Mouse (Mus musculus) adrenal gland, postnatal 4 days (tissue): ENCODE measurements around the gene Slc1a3. TPM values are rescaled to one million over a fixed set of nuclear protein-coding genes. Genes with fewer than 3 reads are reported as not detected.
"Not testable (repeated sequence)": the region's sequence is repeated elsewhere in the genome, so short reads cannot be mapped to it uniquely, and the experiment has no call there.

ENCODE experiments used
- DNase-seq, 2 experiments: peaks; one replicate each; pipeline ENCODE4 v3.0.0; 2021 to 2022; ENCODE audit warnings: low spot score in 2 of 2, mixed read lengths in 2 of 2
- total RNA-seq, 2 experiments: library from RNA; stranded (reverse); gene quantifications; 2 replicates each; pipeline ENCODE4 v1.2.3; 2021

The Slc1a3 gene
- total RNA-seq, 2 experiments from 2014 or later = 8.1 to 11.4 TPM

DNA sequence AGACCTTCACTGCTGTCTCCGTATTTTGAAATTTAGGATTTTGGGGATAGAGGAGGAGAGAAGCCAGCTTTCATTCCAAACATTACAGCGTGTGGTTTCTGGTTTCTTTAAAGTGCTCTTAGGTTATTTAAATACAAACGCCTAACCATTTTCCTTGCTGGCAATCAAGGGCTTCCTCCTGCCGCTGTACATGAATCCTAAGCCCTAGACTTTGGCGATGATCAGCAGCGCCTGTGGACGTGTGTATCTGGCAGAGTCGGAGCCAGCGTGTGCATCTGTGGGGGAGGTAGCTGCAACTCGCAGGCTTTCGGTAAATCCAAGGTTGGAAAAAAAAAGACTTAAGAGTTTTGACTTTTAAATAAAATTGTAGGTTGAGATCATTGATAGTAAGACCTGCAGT, 986 bp downstream of the Slc1a3 start:
- no peak for DNase-seq

DNA sequence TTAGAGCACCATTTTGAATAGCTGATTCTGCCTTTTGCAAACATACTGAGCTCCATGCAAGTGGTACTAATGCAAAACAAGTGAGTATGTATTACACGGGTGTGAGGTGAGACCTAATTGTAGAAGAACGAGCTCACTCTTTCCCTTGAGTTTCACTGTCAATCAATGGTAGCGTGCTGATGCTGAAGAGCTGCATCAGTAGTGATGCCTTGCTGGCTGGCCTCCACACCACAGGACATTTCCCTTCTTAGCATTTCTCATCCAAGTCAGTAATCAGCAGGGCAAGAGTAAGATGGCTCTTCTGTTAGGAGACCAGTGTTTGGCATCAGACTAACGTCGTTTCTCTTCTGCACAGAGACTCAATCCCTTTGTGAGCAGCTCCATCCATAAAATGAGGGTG, 4.0 kb downstream of the Slc1a3 start:
- no peak for DNase-seq

DNA sequence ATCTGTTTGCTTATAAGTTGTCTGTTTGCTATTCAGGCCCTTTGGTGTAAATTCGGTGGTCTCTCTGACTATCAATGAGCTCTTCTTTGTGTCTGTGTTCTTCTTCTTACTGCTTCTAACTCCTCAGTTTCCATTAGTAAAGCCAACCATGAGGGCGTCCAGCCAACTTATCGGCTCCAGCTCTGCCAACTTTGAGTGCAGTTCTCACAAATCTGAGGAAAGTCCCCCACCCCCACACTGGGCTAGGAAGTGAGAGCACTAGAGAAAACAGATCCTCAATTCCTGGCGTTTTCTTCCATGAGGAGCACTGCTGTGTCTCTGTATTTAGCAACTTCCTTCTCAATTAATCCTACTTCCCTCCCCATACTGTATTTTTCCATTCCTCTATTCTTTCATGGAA, 4.4 kb downstream of the Slc1a3 start:
- DNase-seq = no peak

DNA sequence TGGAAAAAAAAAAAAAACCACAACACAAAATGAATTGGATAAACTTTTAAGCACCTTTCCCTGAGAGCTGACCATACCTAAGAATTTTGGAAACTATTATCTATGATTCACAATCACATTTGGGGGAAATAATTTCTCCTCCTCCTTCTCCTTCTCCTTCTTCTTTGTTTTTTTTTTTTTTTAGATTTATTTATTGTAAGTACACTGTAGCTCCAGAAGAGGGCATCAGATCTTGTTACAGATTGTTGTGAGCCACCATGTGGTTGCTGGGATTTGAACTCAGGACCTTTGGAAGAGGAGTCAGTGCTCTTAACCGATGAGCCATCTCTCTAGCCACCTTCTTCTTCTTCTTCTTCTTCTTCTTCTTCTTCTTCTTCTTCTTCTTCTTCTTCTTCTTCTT, 5.0 kb downstream of the Slc1a3 start:
- DNase-seq = not testable (repeated sequence)

DNA sequence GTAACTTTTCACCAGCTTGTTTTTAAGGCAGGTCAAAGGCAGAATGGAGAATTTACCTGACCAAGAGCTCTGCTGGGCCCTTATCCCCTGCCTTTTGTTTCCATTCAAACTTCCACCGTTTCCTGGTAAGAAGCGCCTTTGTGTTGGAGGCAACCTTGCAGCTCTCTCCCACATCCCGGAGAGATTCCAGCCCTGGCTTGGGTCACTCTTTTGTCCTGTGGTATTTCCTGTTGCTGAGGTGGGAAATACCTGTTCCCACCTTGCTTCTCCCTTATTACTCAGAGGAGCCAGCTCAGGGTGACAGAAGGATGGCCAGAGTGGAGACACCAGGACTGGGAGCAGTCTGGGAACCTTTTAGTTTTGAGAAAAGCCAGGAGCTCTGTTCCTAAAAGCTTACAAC, 12.6 kb downstream of the Slc1a3 start:
- DNase-seq = no peak

DNA sequence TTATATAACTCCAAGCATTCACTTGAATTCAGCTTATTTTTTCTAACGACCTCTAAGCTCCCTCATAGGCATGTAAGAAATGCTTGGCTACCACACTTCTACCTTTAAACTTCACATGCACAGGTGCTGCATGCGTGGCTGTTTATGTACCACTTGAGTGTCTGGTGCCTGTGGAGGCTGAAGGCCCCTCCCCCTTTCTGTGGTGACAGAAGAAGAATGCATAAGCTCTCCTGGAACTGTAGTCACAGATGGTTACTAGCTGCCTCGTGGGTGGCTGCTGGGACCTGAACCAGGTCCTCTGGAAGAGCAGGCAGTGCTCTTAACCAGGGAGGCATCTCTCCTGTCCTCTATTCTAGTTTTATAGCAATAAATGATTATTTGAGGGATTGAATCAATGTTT, 13.1 kb downstream of the Slc1a3 start:
- DNase-seq = no peak

DNA sequence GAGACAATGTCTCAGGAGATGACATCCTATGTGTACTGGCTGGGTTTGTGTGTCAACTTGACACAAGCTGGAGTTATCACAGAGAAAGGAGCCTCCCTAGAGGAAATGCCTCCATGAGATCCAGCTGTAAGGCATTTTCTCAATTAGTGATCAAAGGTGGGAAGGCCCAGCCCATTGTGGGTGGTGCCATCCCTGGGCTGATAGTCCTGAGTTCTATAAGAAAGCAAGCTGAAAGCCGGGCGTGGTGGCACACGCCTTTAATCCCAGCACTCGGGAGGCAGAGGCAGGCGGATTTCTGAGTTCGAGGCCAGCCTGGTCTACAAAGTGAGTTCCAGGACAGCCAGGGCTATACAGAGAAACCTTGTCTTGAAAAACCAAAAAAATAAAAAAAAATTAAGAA, 20.4 kb downstream of the Slc1a3 start:
- DNase-seq = not testable (repeated sequence)

DNA sequence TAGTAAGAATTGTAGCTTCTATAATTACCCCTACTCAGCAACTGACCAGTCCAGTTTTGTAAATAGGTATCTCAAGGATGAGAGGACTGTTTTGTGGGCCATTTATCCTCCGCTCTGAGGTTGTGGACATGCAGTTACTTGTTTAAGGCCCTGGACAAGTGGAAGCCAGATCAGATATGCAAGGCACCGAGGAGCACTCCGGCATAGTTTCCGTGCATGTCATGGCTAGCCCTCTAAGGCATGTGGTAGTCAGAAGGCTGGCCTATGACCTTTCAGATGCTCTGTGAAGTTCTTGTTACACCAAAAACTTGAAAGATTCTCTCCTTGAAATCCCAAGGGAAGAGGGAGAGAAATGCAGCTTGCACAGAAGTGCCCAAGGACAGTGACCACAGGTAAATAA, 23.7 kb downstream of the Slc1a3 start:
- no peak for DNase-seq

DNA sequence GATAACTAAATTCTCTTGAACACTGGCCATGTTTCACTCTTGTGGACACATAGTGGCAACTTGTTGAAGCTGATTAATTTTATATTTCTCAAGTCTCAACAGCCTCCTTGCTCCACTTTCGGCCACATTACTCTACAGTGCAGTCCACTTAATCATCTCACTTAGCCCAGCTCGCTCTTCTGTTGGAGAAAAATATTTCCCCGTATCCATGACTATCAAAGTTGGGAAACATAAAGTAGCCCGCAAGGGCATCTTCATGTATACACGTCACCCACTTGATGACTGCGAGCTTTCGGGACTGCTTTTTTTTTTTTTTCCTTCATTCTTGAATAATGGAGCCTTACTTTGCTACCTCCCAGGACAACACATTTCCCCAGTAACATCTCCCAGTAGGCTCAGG, 25.1 kb downstream of the Slc1a3 start:
- no peak for DNase-seq

DNA sequence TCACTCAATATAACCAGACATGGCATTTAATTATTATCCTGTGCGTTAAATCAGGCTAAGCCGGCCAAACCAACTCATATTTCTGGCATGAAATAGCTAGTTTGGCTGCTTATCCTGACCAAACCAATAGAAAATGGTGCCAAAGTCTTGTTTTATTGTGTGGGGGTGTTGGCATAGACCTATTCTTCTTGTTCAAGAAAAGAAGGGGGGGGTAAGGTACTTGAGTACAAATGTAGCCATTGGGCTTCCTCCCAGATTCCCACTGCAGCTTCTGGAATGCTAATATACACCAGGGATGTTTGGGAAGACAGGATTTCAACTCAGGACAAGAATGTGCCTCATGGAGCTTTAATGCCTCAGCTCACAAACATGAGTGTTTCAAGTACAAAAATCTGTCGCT, 26.3 kb downstream of the Slc1a3 start:
- no peak for DNase-seq

DNA sequence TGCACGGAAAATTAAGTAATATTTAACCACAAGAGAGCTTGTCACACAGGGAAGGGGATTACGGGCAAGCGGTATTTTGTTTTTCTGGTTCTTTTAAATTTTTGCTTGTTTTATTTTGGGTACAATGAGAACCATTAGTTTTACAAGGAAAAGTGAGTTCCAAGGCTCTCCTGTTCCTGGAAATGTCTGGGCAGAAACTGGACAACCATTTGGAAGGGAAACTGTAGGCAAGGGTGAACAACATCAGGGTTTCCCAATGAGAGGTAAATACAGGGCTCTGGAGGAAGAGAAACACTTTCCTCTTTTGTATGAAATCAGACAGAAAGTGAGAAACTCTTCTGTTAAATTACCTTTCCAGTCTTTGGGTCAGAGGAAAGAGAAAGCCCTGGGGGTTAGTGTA, 27.7 kb downstream of the Slc1a3 start:
- DNase-seq = no peak

DNA sequence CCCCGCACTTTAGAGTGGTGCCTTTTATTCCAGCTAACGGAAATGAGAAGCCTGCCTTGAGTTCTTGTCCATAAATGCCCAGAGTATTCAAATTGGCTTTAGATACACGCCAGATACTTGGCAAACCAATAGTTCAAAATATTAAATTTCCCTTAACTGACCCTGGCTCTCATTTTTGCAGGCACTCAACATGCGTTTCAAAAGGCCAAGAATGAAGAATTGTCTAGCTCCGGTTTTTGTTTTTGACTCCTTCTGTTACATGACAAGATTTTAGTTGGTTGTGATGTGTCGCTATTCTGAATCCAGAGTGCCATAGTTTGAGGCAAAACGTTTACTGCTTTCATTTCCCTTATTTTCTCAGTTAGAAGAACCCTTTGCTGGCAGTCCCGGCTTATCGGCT, 28.1 kb downstream of the Slc1a3 start:
- no peak for DNase-seq

DNA sequence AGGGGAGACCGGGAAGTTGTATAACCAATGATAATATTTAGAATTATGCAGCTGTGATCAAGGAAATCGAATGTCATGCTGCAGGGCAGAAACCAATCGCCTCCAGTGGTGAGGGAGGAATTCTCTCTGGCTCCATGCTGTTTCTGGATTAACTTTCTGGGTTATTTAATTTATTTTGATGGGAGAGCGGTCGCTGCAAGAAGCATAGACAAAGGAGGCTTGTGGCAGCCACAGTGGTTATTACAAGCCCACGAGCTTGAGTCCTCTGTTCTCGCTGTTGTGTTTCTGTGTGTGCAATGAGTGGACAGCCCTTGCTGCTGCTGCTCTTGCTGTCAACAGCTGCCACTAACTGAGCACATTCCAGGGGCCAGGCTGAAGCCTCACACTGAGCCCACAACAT, 28.6 kb downstream of the Slc1a3 start:
- DNase-seq = no peak

DNA sequence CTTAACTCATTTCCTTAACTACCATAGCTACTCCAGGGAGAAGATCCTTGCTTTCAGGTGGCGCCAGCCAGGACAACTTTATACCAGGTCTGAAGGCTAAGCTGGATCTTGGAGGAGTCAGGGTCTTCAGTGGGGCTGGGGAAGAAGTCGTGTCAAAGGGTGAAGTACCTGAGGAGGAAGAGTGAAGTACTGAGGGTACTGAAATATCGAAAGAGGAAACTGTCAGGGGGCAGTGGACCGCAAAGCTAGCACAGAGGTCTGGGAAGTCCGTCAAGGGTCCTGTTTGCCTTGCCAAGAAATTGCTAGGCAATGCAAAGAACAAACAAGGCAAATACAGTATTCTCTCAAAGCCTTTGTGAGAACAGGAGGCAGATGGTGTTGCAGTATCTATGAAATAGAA, 29.6 kb downstream of the Slc1a3 start:
- DNase-seq = no peak

DNA sequence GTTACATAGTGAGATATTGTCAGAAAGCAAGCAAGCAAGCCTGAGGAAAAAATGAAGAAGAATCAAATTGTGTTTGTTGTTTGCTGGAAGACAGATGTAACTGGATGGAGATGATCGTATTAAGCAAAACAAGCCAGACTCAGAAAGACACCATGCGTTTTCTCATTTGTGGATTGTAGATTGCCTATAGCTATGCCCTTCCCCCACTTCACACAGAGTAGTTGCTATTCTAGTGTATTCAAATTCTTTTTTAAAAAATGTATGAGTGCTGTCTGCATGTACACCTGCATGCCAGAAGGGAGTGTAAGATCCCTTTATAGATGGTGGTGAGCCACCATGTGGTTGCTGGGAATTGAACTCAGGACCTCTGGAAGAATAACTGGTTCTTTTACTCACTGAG, 33.6 kb downstream of the Slc1a3 start:
- no peak for DNase-seq

DNA sequence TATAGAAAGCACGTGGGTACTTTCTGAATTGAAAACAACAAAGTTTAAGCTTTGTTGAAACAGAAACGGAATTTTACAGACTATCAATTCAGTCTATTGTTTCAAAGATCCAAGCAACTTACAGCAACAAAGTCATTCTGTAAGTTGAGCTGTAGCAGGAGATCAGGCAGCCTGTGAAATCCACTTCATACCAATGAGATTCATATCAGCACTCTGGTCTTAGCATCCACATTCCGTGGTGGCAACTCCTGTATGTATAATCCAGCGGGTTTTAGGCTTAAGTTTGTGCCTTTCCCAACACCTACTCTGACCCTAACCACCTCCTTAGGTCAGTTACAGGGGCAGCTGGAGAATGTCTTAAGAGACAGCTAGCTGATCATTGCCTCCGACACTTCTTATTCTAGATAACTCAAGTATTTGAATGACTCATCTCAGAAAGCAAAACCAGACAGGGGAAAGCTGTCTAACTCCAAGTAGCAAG, 34.3 kb downstream of the Slc1a3 start:
- no peak for DNase-seq

DNA sequence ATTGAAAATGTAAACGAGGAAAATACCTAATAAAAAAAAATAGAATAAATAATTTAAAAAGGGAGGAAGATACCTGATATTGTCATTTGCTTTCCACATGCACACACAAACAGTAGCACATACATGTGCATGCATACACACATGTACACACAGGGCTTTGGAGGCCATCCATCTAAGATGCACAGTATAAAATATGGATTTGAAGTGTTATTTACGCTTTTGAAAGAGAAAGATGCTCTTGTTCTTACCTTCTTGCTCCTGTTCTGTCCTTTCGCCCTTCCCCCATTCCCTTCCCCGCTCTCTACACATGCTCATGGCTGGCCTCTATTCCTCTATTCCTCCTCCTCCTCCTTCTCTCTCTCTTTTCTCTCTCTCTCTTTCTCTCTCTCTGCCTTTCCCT, 34.9 kb downstream of the Slc1a3 start:
- no peak for DNase-seq

DNA sequence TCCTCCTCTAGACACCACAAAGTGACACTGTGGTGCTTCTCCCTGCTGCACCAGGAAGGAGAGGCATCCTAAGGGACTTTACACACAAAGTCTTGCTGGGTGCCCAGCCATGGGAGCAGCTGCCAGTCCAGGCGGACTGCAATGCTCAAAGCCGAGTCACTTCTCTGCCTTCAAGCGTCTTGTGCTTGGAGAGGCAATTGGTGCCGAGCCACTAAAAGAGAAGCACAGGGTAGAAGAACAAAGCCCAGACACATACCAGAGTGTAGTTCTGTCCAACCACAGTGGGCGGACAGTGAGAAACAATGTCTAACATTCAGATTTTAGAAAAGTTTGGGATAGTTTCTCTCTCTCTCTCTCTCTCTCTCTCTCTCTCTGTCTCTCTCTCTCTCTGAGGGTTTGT, 38.0 kb downstream of the Slc1a3 start:
- DNase-seq = no peak

DNA sequence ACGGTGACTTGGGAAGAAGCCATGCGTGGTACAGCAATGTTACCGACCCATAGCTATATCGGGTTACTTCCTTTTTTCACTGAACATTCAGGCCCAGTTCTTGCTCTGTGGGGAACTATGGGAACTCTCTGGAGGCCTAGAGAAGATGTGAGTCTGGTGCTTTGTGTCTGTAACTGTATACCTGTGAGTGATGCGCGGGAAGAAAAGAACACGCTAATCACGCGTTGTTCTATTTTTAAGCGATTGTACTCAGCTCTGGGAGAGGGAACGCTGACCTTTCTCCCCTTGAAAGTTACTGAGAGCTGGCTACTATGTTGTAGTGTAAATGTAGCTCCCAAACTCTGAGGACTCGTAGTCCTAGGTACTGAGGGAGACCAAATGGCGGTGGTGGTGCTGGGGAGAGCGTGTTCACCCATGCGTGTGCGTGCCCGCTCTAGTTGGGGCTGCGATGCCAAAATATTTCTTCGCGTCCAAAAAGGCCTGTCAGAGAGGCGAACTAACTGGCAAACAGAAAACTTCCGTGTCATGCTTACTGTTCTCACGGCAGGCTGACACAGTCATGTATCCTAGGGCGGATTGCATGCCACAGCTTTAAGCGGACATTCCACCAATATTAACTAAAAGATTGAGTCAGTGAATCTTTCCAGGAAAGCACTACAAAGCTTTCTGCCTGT, 42.6 kb downstream of the Slc1a3 start:
- DNase-seq = no peak

DNA sequence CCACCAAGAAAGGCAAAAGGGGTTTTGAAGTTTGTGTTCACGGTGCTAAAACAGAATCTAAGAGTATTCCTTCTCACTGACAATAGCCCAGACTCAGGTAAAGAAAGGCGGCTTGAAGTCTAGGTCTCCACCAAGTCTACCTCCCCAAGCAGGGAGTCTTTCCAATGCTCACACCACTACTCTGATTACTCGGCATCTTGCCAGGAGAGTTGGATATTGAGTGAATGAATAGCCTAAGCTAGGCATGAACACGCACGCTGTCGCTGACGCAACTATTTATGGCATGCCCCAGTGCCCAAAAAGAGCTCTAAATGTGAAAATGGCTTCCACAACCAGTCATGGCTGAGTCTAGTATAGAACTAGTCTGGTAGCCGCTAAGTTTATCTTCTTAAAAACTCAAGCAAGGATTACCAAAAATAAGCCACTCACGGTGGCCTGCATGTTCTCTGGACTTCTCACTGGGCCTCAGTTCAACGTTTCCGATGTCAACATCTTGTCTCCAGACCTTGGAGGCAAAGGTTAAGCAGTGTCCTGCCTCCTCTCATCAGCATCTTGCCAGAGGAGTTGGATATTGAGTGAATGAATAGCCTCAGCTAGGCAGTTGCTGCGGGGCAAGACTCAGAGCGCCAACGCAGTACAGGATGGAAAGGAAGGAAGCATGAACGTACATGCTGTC, 44.8 kb downstream of the Slc1a3 start:
- no peak for DNase-seq

DNA sequence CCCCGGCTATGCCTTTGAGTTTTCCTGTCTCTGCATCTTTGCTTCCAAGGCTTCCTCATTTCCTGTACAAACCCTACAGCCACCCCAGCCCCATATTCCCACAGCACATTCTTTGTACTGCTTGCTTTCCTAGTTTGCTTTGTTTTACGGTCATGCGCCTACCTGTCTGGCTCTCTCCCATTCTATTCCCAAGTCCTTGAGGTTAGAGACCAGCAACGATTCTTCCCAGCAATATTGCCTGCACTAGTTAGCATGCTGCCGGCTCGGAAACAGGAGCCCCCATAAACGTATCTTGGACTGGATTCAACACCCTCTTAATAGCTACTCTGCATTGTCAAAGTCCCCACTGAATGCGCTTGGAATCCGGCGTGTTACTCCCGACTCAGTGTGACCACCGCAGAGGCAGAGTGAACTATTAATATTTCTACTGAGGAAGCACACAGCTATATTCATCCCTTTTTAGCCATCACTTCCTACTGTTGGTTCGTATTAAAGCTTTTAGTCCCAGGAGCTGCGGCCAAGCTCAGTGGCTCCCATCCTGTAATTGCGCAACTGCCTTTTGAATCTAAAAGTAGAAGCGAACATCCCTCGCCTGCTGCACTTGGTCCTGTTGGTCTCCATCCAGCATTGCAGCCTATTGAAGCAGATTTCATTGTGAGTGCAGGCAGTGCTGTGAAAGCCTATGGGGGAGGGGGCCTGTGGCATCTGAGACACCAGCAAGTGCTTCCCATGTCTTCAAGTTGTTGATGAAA, 47.0 kb downstream of the Slc1a3 start:
- no peak for DNase-seq

DNA sequence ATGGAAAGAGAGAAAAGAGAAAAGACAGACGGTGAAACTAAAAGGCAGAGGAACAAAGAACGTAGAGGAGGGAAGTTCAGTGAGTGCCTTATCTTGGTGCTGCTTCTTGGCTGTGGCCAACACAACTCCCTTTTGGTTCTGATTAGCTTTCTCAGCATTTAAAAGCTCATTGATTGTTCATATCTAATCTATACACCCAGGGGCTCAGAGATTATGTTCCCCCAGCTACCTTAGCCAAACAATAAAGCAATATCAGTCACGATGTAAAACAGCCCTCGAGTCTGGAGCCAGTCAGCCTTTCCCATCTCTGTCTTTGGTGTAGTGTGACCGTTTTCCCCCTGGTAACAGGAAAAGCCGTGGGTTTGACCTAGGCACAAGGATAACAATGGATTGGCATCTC, 48.7 kb downstream of the Slc1a3 start:
- no peak for DNase-seq
